Mouse (Mus musculus) CH12.LX (cell line): Measurements from ENCODE around the gene Hspa1a.

ENCODE experiments used
- CTCF ChIP-seq, 2 experiments: IDR thresholded peaks in 1 of 2; conservative IDR thresholded peaks in 1 of 2; 2 replicates each; pipeline ENCODE4 v1.5.1; 2011 to 2012; ENCODE audit warnings: low read depth in 2 of 2, low read length in 2 of 2, improper control_type of control experiment in 1 of 2, inconsistent platforms in 1 of 2, mild to moderate bottlenecking in 1 of 2, moderate library complexity in 1 of 2
- ETS1 ChIP-seq: conservative IDR thresholded peaks from 2 replicates; pipeline ENCODE4 v1.6.1; 2012; ENCODE audit warnings: low read depth, mild to moderate bottlenecking, inconsistent platforms, low read length, improper control_type of control experiment, moderate library complexity
- HCFC1 ChIP-seq: IDR thresholded peaks from 2 replicates; pipeline ENCODE4 v1.6.1; 2012; ENCODE audit warnings: low read depth, mild to moderate bottlenecking, inconsistent platforms, low read length, improper control_type of control experiment
- MAX ChIP-seq: IDR thresholded peaks from 2 replicates; pipeline ENCODE4 v1.6.1; 2011; ENCODE audit warnings: low read length, improper control_type of control experiment
- MXI1 ChIP-seq: IDR thresholded peaks from 2 replicates; pipeline ENCODE4 v1.6.1; 2011; ENCODE audit warnings: mild to moderate bottlenecking, low read depth, low read length, improper control_type of control experiment
- MYC ChIP-seq: IDR thresholded peaks from 2 replicates; pipeline ENCODE4 v1.6.1; 2011; ENCODE audit warnings: low read depth, mild to moderate bottlenecking, improper control_type of control experiment, low read length
- POLR2A ChIP-seq: IDR thresholded peaks from 2 replicates; pipeline ENCODE4 v1.6.1; 2011; ENCODE audit warnings: low read depth, mild to moderate bottlenecking, improper control_type of control experiment, low read length
- SMC3 ChIP-seq: IDR thresholded peaks from 2 replicates; pipeline ENCODE4 v1.6.1; 2011; ENCODE audit warnings: low read depth, low read length, improper control_type of control experiment
- TBP ChIP-seq: conservative IDR thresholded peaks from 2 replicates; pipeline ENCODE4 v1.6.1; 2011; ENCODE audit warnings: low read depth, low read length, improper control_type of control experiment
- USF2 ChIP-seq: conservative IDR thresholded peaks from 2 replicates; pipeline ENCODE4 v1.6.1; 2011; ENCODE audit warnings: low read depth, low read length, improper control_type of control experiment
- ZC3H11A ChIP-seq: IDR thresholded peaks from 2 replicates; pipeline ENCODE4 v1.6.1; 2012; ENCODE audit warnings: low read depth, mild to moderate bottlenecking, inconsistent platforms, low read length, improper control_type of control experiment
- ZMIZ1 ChIP-seq: IDR thresholded peaks from 2 replicates; pipeline ENCODE4 v1.6.1; 2012; ENCODE audit warnings: low read depth, mild to moderate bottlenecking, inconsistent platforms, low read length, improper control_type of control experiment

DNA sequence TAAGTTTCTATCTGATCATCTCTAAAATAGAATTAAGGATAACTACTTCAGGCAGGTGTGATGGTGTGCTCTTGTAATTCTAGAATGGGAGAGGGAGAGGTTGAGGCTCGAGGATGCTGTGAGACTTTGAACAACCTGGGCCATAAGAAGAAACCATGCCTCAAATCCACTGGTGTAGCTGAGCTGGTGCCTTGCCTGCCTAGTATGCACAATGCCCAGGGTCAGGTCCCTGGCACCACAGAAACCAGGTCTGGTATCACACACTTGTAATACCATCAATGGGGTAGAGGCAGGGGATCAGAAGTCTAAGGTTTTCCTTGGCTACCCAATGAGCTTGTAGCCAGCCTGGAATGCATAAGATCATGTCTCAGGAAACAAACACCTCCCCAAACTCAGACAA, 9.1 kb downstream of the Hspa1a start:
- TF ChIP-seq HCFC1 (no peak), CTCF (conservative IDR thresholded peaks at IDR 0.05 in 1 of 2, IDR thresholded peaks at IDR 0.05 in 1 of 2; ENCODE audit: low read depth in 2 of 2, low read length in 2 of 2) (no peak), POLR2A (no peak), MXI1 (no peak), TBP (no peak), SMC3 (no peak), ZMIZ1 (no peak), ETS1 (no peak), ZC3H11A (no peak), MYC (no peak), USF2 (no peak), MAX (no peak)
